Mouse (Mus musculus) embryonic fibroblast, embryonic 13.5 days (primary cell): ENCODE data around the gene Igf1r.

Source experiments
- CTCF ChIP-seq: IDR thresholded peaks from 2 replicates; pipeline ENCODE4 v1.5.1; 2011; ENCODE audit warnings: mild to moderate bottlenecking, control low read depth, low read length, moderate library complexity, borderline replicate concordance; ENCODE audit not compliant: insufficient read depth
- POLR2A ChIP-seq: IDR thresholded peaks from 2 replicates; pipeline ENCODE4 v1.6.1; 2011; ENCODE audit warnings: low read depth, mild to moderate bottlenecking, control low read depth, low read length, moderate library complexity

DNA sequence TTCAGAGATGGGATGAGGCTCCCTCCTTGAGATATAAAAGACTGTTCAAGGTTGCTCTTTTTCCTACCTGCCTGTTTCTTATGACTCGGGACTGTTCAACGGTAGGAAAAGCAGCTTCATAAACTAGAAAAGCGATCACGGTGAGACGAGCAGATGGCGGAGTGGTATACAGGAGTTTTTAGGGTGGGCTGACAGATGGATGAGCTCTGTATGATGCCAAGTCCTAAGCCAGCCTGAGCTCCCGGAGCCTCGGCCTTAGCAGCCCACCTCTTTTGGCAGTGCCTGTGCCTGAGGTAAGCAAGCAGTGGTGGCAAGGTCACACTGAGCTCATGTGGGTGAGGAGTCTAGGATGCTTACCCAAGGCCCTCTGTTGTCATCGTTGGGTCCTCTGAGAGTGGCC is 278.2 kb downstream of the Igf1r start:
- TF ChIP-seq POLR2A, result no peak
- no peak for TF ChIP-seq CTCF
